Mouse (Mus musculus) ES-E14 (cell line): ENCODE measurements around the gene Rpsa.

ENCODE experiments used
- CHD2 ChIP-seq: IDR thresholded peaks from 2 replicates; pipeline ENCODE4 v1.6.1; 2014; ENCODE audit warnings: mild to moderate bottlenecking, low read depth, low read length, inconsistent platforms
- MAFK ChIP-seq: IDR thresholded peaks from 2 replicates; pipeline ENCODE4 v1.6.1; 2014; ENCODE audit warnings: mild to moderate bottlenecking, low read depth, low read length, inconsistent platforms; ENCODE audit not compliant: insufficient read depth
- ZC3H11A ChIP-seq: IDR thresholded peaks from 2 replicates; pipeline ENCODE4 v1.6.1; 2012; ENCODE audit warnings: low read depth, mild to moderate bottlenecking, inconsistent platforms, low read length, borderline replicate concordance
- ZNF384 ChIP-seq: IDR thresholded peaks from 2 replicates; pipeline ENCODE4 v1.6.1; 2012; ENCODE audit warnings: low read depth, low read length, inconsistent platforms

GRCm38 (mm10) chr9:120126868-120127267 lies 621 bp upstream of the Rpsa start:
- TF ChIP-seq ZC3H11A (no peak), ZNF384 (no peak), MAFK (no peak), CHD2 (no peak)
